Mouse (Mus musculus) bone marrow macrophage, adult 2 months (primary cell): Measurements from ENCODE around the gene Gm15448. TPM values are rescaled to one million over a fixed set of nuclear protein-coding genes. Genes with fewer than 3 reads are reported as not detected.
A peak's percentile ranks its signal among the peaks of the same experiment; 100 is the strongest.
"Not testable (repeated sequence)": the region's sequence is repeated elsewhere in the genome, so short reads cannot be mapped to it uniquely, and the experiment has no call there.

Source experiments
- H3K27ac ChIP-seq: 2 replicates; pipeline ENCODE4 v1.5.1; 2012; ENCODE audit warnings: low read depth, low read length; ENCODE audit not compliant: insufficient read depth
- H3K4me1 ChIP-seq: 2 replicates; pipeline ENCODE4 v1.6.1; 2012; ENCODE audit warnings: low read length; ENCODE audit not compliant: control insufficient read depth, insufficient read depth
- H3K4me3 ChIP-seq: 2 replicates; pipeline ENCODE4 v1.5.1; 2012; ENCODE audit warnings: mild to moderate bottlenecking, low read length, moderate library complexity; ENCODE audit not compliant: insufficient read depth
- polyA plus RNA-seq: library from polyadenylated mRNA; stranded (reverse); fragments of >200 nt; gene quantifications from 2 replicates; pipeline ENCODE4 v1.2.4, GENCODE M21; 2012; ENCODE audit not compliant: missing spikeins, insufficient read depth, insufficient read length

Gm15448 gene
- polyA plus RNA-seq = 4.9 and 8.1 TPM in 2 replicates

DNA sequence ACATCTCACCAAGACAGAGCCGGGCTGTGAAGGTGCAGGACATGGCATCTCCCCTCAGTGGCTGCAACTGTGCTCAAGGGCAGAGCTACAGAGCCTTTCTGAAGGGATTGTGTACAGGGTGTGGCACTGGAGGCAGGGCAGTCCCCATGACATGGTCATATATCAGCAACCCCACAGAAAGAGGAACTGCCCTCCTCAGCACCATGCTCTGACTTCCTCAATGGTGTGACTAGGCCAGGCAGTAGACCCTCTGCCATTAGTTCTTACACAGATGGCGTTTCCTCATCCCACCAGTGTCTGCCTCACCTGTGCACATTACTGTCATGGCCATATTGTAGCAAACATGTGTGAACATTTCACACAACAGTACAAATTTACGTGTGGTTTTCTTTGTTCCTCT, at the start of gene Gm15448:
Gm15448 (minus strand) TSS at position 89 of the 400 bp plus-strand sequence.
- 0 out of 2 replicates have a peak within 1 kb of the TSS, but pooled peaks have one; percentile 30 for H3K27ac ChIP-seq
- not testable (repeated sequence) for H3K4me3 ChIP-seq, H3K4me1 ChIP-seq

DNA sequence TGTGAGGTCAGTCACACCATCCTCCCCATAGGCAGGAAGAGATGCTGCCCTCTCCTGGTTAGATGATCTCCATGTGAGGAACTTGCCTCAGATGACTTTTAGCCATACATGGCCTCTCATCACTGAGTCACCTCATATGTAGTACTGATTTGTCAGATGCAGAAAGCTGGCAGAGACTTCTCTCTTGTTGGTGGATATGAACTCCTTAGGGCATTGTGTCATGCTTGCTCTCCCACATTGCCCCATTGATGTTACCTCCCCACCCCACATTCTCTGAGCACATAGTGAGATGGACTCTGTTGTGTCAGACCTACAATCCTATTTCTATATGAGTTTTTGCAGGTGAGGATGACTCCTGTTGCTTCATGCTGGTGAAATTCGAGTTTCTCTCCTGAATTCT, 49.5 kb upstream of the Gm15448 start:
- not testable (repeated sequence) for H3K4me3 ChIP-seq, H3K27ac ChIP-seq, H3K4me1 ChIP-seq

DNA sequence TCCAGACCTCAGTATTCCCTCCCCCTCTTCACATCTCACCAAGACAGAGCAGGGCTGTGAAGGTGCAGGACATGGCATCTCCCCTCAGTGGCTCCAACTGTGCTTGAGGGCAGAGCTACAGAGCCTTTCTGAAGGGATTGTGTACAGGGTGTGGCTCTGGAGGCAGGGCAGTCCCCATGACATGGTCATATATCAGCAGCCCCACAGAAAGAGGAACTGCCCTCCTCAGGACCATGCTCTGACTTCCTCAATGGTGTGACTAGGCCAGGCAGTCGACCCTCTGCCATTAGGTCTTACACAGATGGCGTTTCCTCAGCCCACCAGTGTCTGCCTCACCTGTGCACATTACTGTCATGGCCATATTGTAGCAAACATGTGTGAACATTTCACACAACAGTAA, 19.5 kb upstream of the Gm15448 start, which contains the start of gene Pira2:
Pira2 (minus strand) TSS at position 101 of the 400 bp plus-strand sequence.
- H3K4me3 ChIP-seq, H3K4me1 ChIP-seq, H3K27ac ChIP-seq: not testable (repeated sequence)

DNA sequence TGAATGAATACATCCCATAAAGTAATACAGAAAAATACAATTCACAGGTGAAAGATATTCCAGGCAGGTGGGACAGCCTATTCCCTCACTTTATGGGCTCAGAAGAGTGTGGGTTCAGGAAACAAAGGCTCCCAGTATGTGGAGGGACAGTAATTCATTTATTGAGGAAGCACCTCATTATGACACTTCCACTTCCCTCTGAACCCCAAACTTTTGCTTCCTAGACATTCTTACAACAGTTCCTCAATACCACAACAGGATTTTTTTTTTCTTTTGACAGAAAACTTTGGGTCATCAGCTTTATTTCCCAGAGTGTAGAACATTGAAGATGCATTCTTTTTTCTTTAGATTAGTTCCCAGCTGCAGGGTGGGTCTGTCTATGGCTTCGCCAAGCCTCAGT, 12.4 kb upstream of the Gm15448 start:
- not testable (repeated sequence) for H3K27ac ChIP-seq, H3K4me1 ChIP-seq, H3K4me3 ChIP-seq

DNA sequence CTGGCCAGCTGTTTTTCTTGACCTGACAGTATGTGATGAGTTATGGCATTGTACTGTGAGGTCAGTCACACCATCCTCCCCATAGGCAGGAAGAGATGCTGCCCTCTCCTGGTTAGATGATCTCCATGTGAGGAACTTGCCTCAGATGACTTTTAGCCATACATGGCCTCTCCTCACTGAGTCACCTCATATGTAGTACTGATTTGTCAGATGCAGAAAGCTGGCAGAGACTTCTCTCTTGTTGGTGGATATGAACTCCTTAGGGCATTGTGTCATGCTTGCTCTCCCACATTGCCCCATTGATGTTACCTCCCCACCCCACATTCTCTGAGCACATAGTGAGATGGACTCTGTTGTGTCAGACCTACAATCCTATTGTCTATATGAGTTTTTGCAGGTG, 5.1 kb upstream of the Gm15448 start:
- not testable (repeated sequence) for H3K4me1 ChIP-seq, H3K27ac ChIP-seq

DNA sequence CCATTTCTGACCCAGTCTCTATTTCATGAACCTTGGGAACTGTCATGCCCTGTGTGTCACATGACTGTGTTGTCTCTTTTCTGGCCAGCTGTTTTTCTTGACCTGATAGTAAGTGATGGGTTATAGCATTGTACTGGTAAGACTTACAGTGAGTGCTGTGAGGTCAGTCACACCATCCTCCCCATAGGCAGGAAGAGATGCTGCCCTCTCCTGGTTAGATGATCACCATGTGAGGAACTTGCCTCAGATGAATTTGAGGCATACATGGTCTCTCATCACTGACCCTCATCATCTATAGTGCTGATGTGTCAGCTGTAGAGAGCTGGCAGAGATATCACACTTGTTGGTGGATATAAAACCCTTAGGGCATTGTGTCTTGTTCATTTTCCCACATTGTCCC, 13.6 kb downstream of the Gm15448 start:
- H3K27ac ChIP-seq, H3K4me3 ChIP-seq, H3K4me1 ChIP-seq: not testable (repeated sequence)

More for the DNA sequence above, 5.1 kb upstream of the Gm15448 start:
- not testable (repeated sequence) for H3K4me3 ChIP-seq

DNA sequence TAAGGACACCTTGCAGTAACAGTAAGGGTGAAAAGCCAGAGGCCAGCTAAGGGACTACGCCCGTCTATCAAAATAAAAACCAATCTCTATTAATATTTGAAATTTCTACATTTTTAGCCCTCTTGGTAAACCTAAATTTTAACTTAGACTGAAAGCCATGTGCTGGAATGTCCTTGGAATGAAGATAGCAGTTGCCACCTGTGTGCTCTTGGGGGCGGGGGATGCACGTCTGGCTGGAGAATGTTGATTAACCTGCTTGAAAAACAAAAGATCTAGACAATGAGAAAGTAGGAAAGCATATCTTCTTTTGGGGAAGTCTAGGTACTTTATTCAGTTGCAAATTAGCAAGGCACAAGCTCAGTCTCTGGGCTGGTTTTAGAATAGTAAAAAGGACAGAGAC, 22.6 kb downstream of the Gm15448 start:
- H3K27ac ChIP-seq, H3K4me3 ChIP-seq, H3K4me1 ChIP-seq: not testable (repeated sequence)

DNA sequence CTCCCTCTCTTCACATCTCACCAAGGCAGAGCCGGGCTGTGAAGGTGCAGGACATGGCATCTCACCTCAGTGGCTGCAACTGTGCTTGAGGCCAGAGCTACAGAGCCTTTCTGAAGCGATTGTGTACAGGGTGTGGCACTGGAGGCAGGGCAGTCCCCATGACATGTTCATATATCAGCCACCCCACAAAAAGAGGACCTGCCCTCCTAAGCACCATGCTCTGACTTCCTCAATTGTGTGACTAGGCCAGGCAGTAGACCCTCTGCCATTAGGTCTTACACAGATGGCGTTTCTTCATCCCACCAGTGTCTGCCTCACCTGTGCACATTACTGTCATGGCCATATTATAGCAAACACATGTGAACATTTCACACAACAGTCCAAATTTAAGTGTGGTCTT, 25.5 kb downstream of the Gm15448 start:
- H3K4me3 ChIP-seq, H3K27ac ChIP-seq: not testable (repeated sequence)
- H3K4me1 ChIP-seq = peaks cover 11% of the 10 kb centered on the region

DNA sequence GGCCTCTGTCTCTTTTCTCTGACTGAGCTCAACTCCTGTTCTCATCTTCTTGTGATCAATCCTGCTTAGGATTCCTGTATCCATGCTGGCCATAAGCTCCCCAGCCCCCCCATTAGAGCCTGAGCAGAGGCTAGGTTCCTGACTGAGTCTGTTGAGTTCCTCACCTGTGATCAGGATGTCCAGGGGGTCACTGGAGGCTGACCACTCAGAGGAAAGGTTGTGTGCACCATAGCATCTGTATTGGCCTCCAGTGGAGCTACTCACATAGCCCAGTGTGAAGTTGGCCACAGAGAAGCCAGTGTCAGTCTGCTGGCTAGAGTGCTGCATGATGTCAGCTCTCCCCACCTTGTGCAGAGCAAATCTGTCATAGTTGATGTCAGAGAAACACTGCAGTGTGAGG, 29.2 kb downstream of the Gm15448 start:
- H3K4me1 ChIP-seq = peaks cover 11% of the 10 kb centered on the region
- H3K27ac ChIP-seq, H3K4me3 ChIP-seq: not testable (repeated sequence)

Other genes starting within 250 kb of the Gm15448 start
- gene Oscar, start 209.5 kb downstream of the Gm15448 start, polyA plus RNA-seq = not detected in 2 replicates
- gene Ndufa3, start 208.3 kb downstream of the Gm15448 start, polyA plus RNA-seq = 294 and 360 TPM in 2 replicates
- gene Tfpt, start 195.8 kb downstream of the Gm15448 start, polyA plus RNA-seq = 22.6 and 24.4 TPM in 2 replicates
- 37.6 and 46.3 TPM in 2 replicates for gene Prpf31, start 195.7 kb downstream of the Gm15448 start, polyA plus RNA-seq
- 66.9 and 69.0 TPM in 2 replicates for gene Cnot3, start 180.4 kb downstream of the Gm15448 start, polyA plus RNA-seq
- 8.5 and 9.1 TPM in 2 replicates for gene Leng1, start 159.8 kb downstream of the Gm15448 start, polyA plus RNA-seq
- gene Tmc4, start 148.1 kb downstream of the Gm15448 start, polyA plus RNA-seq = 5.8 and 8.3 TPM in 2 replicates
- 56.5 and 59.4 TPM in 2 replicates for gene Tsen34, start 132.8 kb downstream of the Gm15448 start, polyA plus RNA-seq
- 79.5 and 93.8 TPM in 2 replicates for gene Mboat7, start 132.2 kb downstream of the Gm15448 start, polyA plus RNA-seq
- gene Rps9, start 121.7 kb downstream of the Gm15448 start, polyA plus RNA-seq = 1,730 and 1,840 TPM in 2 replicates
- 642 and 647 TPM in 2 replicates for gene Pirb, start 105.3 kb downstream of the Gm15448 start, polyA plus RNA-seq
- gene Pira2, start 19.4 kb upstream of the Gm15448 start, polyA plus RNA-seq = 70.0 and 81.5 TPM in 2 replicates
- gene Gm14548, start 72.4 kb upstream of the Gm15448 start, polyA plus RNA-seq = 25.1 and 34.5 TPM in 2 replicates
- gene Lilra6, start 89.8 kb upstream of the Gm15448 start, polyA plus RNA-seq = 21.8 and 25.7 TPM in 2 replicates
- 116 and 127 TPM in 2 replicates for gene Lair1, start 237.5 kb upstream of the Gm15448 start, polyA plus RNA-seq